Mouse (Mus musculus) intestine, embryonic 14.5 days (tissue): Measurements from ENCODE around the gene Adamts3. TPM values are rescaled to one million over a fixed set of nuclear protein-coding genes. Genes with fewer than 3 reads are reported as not detected.

Experiments used
- ATAC-seq: fragments of 200-750 bp; cut with Nextera tagmentation; replicated peaks from 2 replicates; pipeline ENCODE4 v1.8.0; 2017; ENCODE audit warnings: low read depth, moderate number of reproducible peaks, moderate TSS enrichment, moderate library complexity; ENCODE audit not compliant: low FRiP score, low TSS enrichment
- DNase-seq: peaks from one replicate; pipeline ENCODE4 v3.0.0-alpha.2; 2018; ENCODE audit warnings: low spot score
- H3K27ac ChIP-seq: fragments of 300-500 bp; sonication (generic); 2 replicates; pipeline ENCODE4 v1.5.1; 2014; ENCODE audit warnings: low read depth, mild to moderate bottlenecking, control low read depth
- H3K27me3 ChIP-seq: fragments of 300-500 bp; sonication (generic); replicated peaks from 2 replicates; pipeline ENCODE4 v1.6.1; 2014; ENCODE audit warnings: low read length, control low read depth; ENCODE audit not compliant: control insufficient read depth, insufficient read depth
- H3K36me3 ChIP-seq: fragments of 300-500 bp; sonication (generic); 2 replicates; pipeline ENCODE4 v1.6.1; 2014; ENCODE audit warnings: low read length, control low read depth; ENCODE audit not compliant: control insufficient read depth, insufficient read depth
- H3K4me1 ChIP-seq: fragments of 300-500 bp; sonication (generic); replicated peaks from 2 replicates; pipeline ENCODE4 v1.6.1; 2014; ENCODE audit warnings: low read length, control low read depth, mixed read lengths; ENCODE audit not compliant: control insufficient read depth, insufficient read depth
- H3K4me2 ChIP-seq: fragments of 300-500 bp; sonication (generic); 2 replicates; pipeline ENCODE4 v1.6.1; 2014; ENCODE audit warnings: low read length
- H3K4me3 ChIP-seq: fragments of 300-500 bp; sonication (generic); 2 replicates; pipeline ENCODE4 v1.5.1; 2014; ENCODE audit warnings: low read depth, low read length, control low read depth, mixed read lengths
- H3K9ac ChIP-seq: fragments of 300-500 bp; sonication (generic); 2 replicates; pipeline ENCODE4 v1.6.1; 2014; ENCODE audit warnings: mild to moderate bottlenecking, low read length
- H3K9me3 ChIP-seq: fragments of 300-500 bp; sonication (generic); 2 replicates; pipeline ENCODE4 v1.6.1; 2016; ENCODE audit warnings: low read length, control low read depth; ENCODE audit not compliant: control insufficient read depth
- WGBS: fragments of 180-500 bp; shearing (Covaris S2); extraction: QIAGEN DNeasy Blood & Tissue Kit; methylation state at CpG from one replicate; pipeline ENCODE4 v1.1.7; 2014; 5-methylcytosine and 5-hydroxymethylcytosine counted together
- polyA plus RNA-seq: library from polyadenylated mRNA; unstranded; fragments of >200 nt; fragmentation: Nextera tagmentation; extraction: Ambion mirVana; gene quantifications from 2 replicates; pipeline ENCODE4 v1.2.1, GENCODE M21; 2014

The Adamts3 gene
- polyA plus RNA-seq, 1 experiment from 2014 or later = 3.2 TPM

GRCm38 (mm10) chr5:89751836-89752235 lies 131.3 kb downstream of the Adamts3 start:
- H3K9me3 ChIP-seq = no peaks in the 10 kb centered on the region
- DNase-seq (no peak), ATAC-seq (no peak)
- H3K27ac ChIP-seq = no peak overlapping the region
- H3K36me3 ChIP-seq = no peaks in the 10 kb centered on the region
- H3K27me3 ChIP-seq = no peaks in the 10 kb centered on the region
- H3K4me3 ChIP-seq = no peak overlapping the region
- 89% methylated on average over 2 of the region's 2 CpGs for WGBS
- no peak overlapping the region for H3K9ac ChIP-seq
- no peak overlapping the region for H3K4me2 ChIP-seq
- no peaks in the 10 kb centered on the region for H3K4me1 ChIP-seq

GRCm38 (mm10) chr5:89748185-89748884 lies 134.8 kb downstream of the Adamts3 start:
- Histone ChIP-seq H3K27me3 (no peaks in the 10 kb centered on the region), H3K9me3 (no peaks in the 10 kb centered on the region), H3K4me1 (no peaks in the 10 kb centered on the region), H3K27ac (no peak overlapping the region), H3K36me3 (no peaks in the 10 kb centered on the region), H3K4me3 (no peak overlapping the region), H3K9ac (no peak overlapping the region), H3K4me2 (no peak overlapping the region)
- 64% methylated on average over 2 of the region's 2 CpGs for WGBS
- DNase-seq (no peak), ATAC-seq (peak; percentile 79; the same call in 1 of the 2 replicates)

- no peak overlapping the region for H3K9ac ChIP-seq
- ATAC-seq (no peak), DNase-seq (no peak)
- no peak overlapping the region for H3K4me2 ChIP-seq
- WGBS = 82% methylated on average over 5 of the region's 5 CpGs
- no peaks in the 10 kb centered on the region for H3K9me3 ChIP-seq
- H3K27me3 ChIP-seq = no peaks in the 10 kb centered on the region
- no peak overlapping the region for H3K4me3 ChIP-seq
- H3K36me3 ChIP-seq = no peaks in the 10 kb centered on the region
- H3K27ac ChIP-seq = no peak overlapping the region
- no peaks in the 10 kb centered on the region for H3K4me1 ChIP-seq
Measured at GRCm38 (mm10) chr5:89747149-89747659, 135.9 kb downstream of the Adamts3 start.

GRCm38 (mm10) chr5:89745112-89745511 lies 138.0 kb downstream of the Adamts3 start:
- no peak overlapping the region for H3K4me3 ChIP-seq
- ATAC-seq = no peak
- H3K9me3 ChIP-seq = no peaks in the 10 kb centered on the region
- H3K27me3 ChIP-seq = no peaks in the 10 kb centered on the region
- no peak overlapping the region for H3K4me2 ChIP-seq
- no peaks in the 10 kb centered on the region for H3K36me3 ChIP-seq
- no peaks in the 10 kb centered on the region for H3K4me1 ChIP-seq
- no peak overlapping the region for H3K27ac ChIP-seq
- WGBS = 91% methylated on average over 2 of the region's 2 CpGs
- no peak for DNase-seq
- H3K9ac ChIP-seq = no peak overlapping the region

- Histone ChIP-seq H3K4me3 (no peak overlapping the region), H3K4me2 (no peak overlapping the region), H3K9ac (no peak overlapping the region), H3K4me1 (no peaks in the 10 kb centered on the region), H3K27ac (no peak overlapping the region), H3K36me3 (no peaks in the 10 kb centered on the region), H3K9me3 (no peaks in the 10 kb centered on the region), H3K27me3 (no peaks in the 10 kb centered on the region)
- no peak for DNase-seq
- ATAC-seq = no peak
- WGBS = 76% methylated on average over 2 of the region's 2 CpGs
Measured at GRCm38 (mm10) chr5:89734759-89735158, 148.4 kb downstream of the Adamts3 start.

GRCm38 (mm10) chr5:89730411-89730810 lies 152.7 kb downstream of the Adamts3 start:
- H3K9ac ChIP-seq = no peak overlapping the region
- WGBS = 81% methylated on average over 3 of the region's 3 CpGs
- DNase-seq (no peak), ATAC-seq (no peak)
- no peak overlapping the region for H3K27ac ChIP-seq
- H3K9me3 ChIP-seq = peaks cover 4% of the 10 kb centered on the region; the same call in 1 of the 2 replicates
- H3K4me3 ChIP-seq = no peak overlapping the region
- no peaks in the 10 kb centered on the region for H3K27me3 ChIP-seq
- H3K4me2 ChIP-seq = no peak overlapping the region
- no peaks in the 10 kb centered on the region for H3K36me3 ChIP-seq
- no peaks in the 10 kb centered on the region for H3K4me1 ChIP-seq

GRCm38 (mm10) chr5:89728117-89728516 lies 155.0 kb downstream of the Adamts3 start:
- no peak overlapping the region for H3K4me2 ChIP-seq
- no peak overlapping the region for H3K4me3 ChIP-seq
- H3K27me3 ChIP-seq = no peaks in the 10 kb centered on the region
- no peak for DNase-seq
- no peaks in the 10 kb centered on the region for H3K36me3 ChIP-seq
- peaks cover 4% of the 10 kb centered on the region; the same call in 1 of the 2 replicates for H3K9me3 ChIP-seq
- 85% methylated on average over 3 of the region's 3 CpGs for WGBS
- H3K27ac ChIP-seq = no peak overlapping the region
- ATAC-seq = no peak
- no peaks in the 10 kb centered on the region for H3K4me1 ChIP-seq
- H3K9ac ChIP-seq = no peak overlapping the region

- Histone ChIP-seq H3K36me3 (no peaks in the 10 kb centered on the region), H3K27ac (no peak overlapping the region), H3K27me3 (no peaks in the 10 kb centered on the region), H3K9ac (no peak overlapping the region), H3K4me1 (no peaks in the 10 kb centered on the region), H3K4me3 (no peak overlapping the region), H3K9me3 (peaks cover 4% of the 10 kb centered on the region; the same call in 1 of the 2 replicates), H3K4me2 (no peak overlapping the region)
- WGBS = 83% methylated on average over 6 of the region's 6 CpGs
- ATAC-seq = no peak
- no peak for DNase-seq
Measured at GRCm38 (mm10) chr5:89727497-89728057, 155.6 kb downstream of the Adamts3 start.

GRCm38 (mm10) chr5:89714552-89714951 lies 168.6 kb downstream of the Adamts3 start:
- no peak overlapping the region for H3K27ac ChIP-seq
- no peak overlapping the region for H3K4me2 ChIP-seq
- H3K4me1 ChIP-seq = no peaks in the 10 kb centered on the region
- 45% methylated on average over 2 of the region's 2 CpGs for WGBS
- no peaks in the 10 kb centered on the region for H3K36me3 ChIP-seq
- no peaks in the 10 kb centered on the region for H3K9me3 ChIP-seq
- no peak for DNase-seq
- H3K4me3 ChIP-seq = no peak overlapping the region
- H3K9ac ChIP-seq = no peak overlapping the region
- ATAC-seq = no peak
- no peaks in the 10 kb centered on the region for H3K27me3 ChIP-seq
